Mouse (Mus musculus) granulocyte monocyte progenitor cell, adult 5-6 weeks (primary cell): ENCODE results near the gene Nup214. TPM values are rescaled to one million over a fixed set of nuclear protein-coding genes. Genes with fewer than 3 reads are reported as not detected.

Source experiments
- ATAC-seq: replicated peaks from 2 replicates; pipeline ENCODE4 v1.8.0; 2016; ENCODE audit warnings: mild to moderate bottlenecking, moderate TSS enrichment, inconsistent platforms; ENCODE audit not compliant: poor library complexity, severe bottlenecking
- total RNA-seq, 2 experiments: library from RNA; stranded (forward) in 1 of 2; stranded (reverse) in 1 of 2; fragments of 200-712, 200-1000 nt in 1 of 2; fragments of >200 nt in 1 of 2; fragmentation: Nextera tagmentation in 1 of 2; gene quantifications; 2 replicates each; pipeline ENCODE4 v1.2.3; 2014 to 2017

Gene Nup214
- total RNA-seq, 2 experiments from 2014 or later = 52.2 to 145 TPM

DNA sequence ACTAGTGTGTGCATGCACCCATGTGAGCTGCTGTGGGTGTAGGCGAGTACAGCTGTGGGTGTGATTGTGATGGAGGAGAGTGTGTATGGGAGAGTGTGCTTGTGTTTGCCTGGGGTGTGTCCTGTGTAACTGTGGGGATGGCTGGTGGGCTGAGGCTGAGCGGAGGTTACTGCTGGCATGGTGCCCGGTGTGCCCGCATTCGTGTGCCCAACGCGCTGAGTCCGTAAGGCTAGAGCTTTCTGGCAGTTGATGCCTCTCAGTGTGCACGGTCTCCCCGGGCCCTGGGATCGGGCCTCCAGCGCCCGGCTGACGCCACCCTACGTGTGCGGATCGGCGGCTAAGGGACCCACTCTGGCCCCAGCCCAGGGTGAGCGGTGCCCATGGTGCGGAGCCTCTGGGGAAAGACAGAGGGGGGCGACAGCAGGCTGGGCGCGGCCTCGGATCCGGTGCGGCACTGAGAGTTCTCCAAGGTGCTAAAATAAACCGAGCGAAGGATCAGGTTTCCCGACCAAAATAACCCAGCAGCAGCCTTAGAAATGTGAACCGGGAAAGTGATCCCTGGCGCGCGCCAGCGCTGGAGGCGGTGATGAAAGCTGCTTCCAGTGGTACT, 114.2 kb downstream of the Nup214 start:
- peak; percentile 12 for ATAC-seq

DNA sequence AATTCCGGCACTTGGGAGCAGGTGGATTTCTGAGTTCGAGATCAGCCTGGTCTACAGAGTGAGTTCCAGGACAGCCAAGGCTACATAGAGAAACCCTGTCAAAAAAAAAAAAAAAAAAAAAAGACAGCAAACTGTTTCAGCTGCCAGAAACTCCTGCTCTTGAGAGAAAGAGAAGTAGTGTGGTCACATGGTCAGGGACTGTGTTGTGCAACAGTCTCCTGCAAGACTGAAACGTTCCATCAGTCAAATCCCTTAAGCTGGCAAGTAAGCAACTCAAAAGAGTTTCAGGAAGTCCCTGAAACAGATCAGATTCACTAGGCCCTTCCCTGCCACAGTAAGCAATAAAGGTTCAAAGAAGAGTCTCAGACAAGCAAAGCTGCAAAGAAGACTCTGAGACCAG, 115.4 kb downstream of the Nup214 start:
- ATAC-seq = peak; percentile 78

GRCm38 (mm10) chr2:32090145-32090544, 115.9 kb downstream of the Nup214 start:
- no peak for ATAC-seq

- no peak for ATAC-seq
Observed at GRCm38 (mm10) chr2:32091956-32092355, 117.7 kb downstream of the Nup214 start.

- no peak for ATAC-seq
Observed at GRCm38 (mm10) chr2:32094001-32094707, 119.9 kb downstream of the Nup214 start.

DNA sequence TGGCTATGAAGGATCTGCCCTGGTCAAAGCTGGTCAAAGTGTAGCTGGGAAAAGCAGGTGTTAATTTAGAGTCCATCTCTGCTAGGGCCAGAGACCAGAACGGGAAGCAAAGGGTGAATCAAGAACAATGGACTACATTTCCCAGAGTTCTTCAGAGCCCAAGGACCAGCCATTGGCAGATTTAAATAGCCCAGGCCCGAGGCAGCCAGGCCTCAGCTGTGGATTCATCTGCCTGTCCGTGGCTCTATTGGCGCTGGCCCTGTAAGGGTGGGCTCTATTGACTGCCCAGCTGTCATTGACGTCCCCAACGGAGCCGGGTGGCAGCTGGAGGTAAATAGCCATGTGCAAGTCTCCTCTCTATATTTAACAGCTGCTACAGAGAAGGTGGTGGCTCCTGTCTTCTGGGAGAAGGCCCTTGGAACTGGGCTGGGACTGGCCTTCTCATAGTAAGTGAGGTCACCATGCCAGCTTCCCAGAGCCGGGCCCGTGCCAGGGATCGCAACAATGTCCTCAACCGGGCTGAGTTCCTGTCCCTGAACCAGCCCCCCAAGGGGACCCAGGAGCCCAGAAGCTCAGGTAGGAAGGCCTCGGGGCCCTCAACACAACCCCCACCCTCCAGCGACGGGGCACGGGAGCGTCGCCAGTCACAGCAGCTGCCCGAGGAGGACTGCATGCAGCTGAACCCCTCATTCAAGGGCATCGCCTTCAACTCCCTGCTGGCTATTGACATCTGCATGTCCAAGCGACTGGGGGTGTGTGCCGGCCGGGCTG, 121.3 kb downstream of the Nup214 start, which contains the start of gene Plpp7:
Gene Plpp7 (plus strand): TSS at position 178 of the 771 bp plus-strand sequence.
- peak; percentile 76 for ATAC-seq

GRCm38 (mm10) chr2:32096122-32096420, 121.8 kb downstream of the Nup214 start:
- ATAC-seq = no peak

DNA sequence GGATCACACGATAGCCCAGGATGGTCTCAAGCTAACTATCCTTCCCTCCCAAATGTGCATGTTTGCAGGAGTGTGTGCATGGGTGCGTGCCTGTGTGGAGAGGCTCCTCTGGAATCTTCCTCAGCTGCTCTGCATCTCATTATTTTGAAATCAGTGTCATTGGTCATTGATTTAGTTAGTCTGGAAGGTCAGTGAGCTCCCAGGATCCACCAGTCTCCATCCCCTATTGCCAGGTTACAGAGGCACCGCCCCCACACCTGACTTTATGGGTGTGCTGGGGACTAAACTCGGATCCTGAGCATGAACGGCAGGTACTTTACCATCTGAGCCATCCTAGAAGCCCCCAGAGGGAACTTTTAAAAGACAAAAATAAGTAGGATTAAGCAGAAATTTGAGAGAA, 128.7 kb downstream of the Nup214 start:
- no peak for ATAC-seq

- no peak for ATAC-seq
Observed at GRCm38 (mm10) chr2:32103557-32103956, 129.3 kb downstream of the Nup214 start.

Other genes starting within 250 kb of the Nup214 start
- gene Qrfp, start 163.9 kb upstream of the Nup214 start, total RNA-seq (2014; fragmentation: Nextera tagmentation) = not detected in 2 replicates
- not detected in 2 replicates for gene Qrfp, start 163.9 kb upstream of the Nup214 start, total RNA-seq (2017)
- not detected in 2 replicates for gene Fibcd1, start 128.4 kb upstream of the Nup214 start, total RNA-seq (2014; fragmentation: Nextera tagmentation)
- gene Fibcd1, start 128.4 kb upstream of the Nup214 start, total RNA-seq (2017) = not detected in 2 replicates
- not detected in 2 replicates for gene Lamc3, start 87.1 kb upstream of the Nup214 start, total RNA-seq (2014; fragmentation: Nextera tagmentation)
- gene Lamc3, start 87.1 kb upstream of the Nup214 start, total RNA-seq (2017) = not detected in 2 replicates
- not detected in 2 replicates for gene Aif1l, start 24.3 kb upstream of the Nup214 start, total RNA-seq (2014; fragmentation: Nextera tagmentation)
- 0.30 TPM in 1 of 2 replicates, not detected in the other for gene Aif1l, start 24.3 kb upstream of the Nup214 start, total RNA-seq (2017)
- gene Fam78a, start 110.4 kb downstream of the Nup214 start, total RNA-seq (2014; fragmentation: Nextera tagmentation) = 10.9 and 11.9 TPM in 2 replicates
- gene Fam78a, start 110.4 kb downstream of the Nup214 start, total RNA-seq (2017) = 6.5 and 8.6 TPM in 2 replicates
- gene Plpp7, start 121.1 kb downstream of the Nup214 start, total RNA-seq (2014; fragmentation: Nextera tagmentation) = 2.6 TPM in 1 of 2 replicates, not detected in the other
- 0.56 and 0.77 TPM in 2 replicates for gene Plpp7, start 121.1 kb downstream of the Nup214 start, total RNA-seq (2017)
- 32.6 and 46.7 TPM in 2 replicates for gene Prrc2b, start 176.6 kb downstream of the Nup214 start, total RNA-seq (2014; fragmentation: Nextera tagmentation)
- 10.5 and 12.8 TPM in 2 replicates for gene Prrc2b, start 176.6 kb downstream of the Nup214 start, total RNA-seq (2017)